Mouse (Mus musculus): ENCODE results near the gene Hsf2bp.

DNA sequence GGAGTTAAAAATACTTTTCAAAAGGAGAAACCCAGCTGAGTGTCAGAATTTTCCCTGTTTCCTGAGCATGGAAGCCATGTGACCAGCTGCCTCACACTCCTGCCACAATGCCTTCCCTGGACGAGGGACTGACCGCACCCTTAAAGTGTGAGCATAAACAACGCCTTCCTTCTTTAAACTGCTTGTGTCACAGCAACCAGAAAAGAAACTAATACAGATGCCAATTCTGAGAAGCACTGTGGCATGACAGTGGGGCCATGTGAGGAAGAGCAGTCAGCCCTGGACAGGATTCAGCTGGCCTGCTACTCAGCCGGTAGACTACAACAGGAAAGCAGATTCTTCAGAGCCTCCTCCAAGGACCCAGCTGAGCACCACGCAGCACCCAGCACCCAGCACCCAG is 29.3 kb downstream of the Hsf2bp start:
- no peak for TF ChIP-seq EP300 (optimal IDR thresholded peaks at IDR 0.05)
- no peak for TF ChIP-seq CTCF (IDR thresholded peaks at IDR 0.05; ENCODE audit: low read depth)

Measured in stomach, postnatal 0 days (tissue).